Mouse (Mus musculus): ENCODE measurements around the gene Kit.

DNA sequence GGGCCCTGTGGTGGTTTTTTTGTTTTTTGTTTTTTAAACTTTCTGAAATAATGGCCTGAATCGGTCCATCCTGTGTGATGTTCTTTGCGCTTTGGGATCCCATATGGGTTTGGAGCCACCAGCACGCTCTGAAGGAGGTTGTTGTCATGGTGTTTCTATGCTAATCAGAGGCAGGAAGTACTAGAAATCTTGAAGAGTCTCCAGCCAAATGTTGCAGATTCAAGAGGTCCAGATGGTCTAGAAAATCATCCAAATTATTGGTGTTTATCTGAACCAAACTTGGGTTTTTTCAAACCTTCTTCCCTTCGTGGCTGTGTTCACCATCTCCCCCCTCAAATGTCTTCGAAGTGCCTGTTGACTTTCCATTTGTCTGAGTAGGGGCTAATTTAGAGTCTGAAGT, 72.3 kb downstream of the Kit start:
- TF ChIP-seq CTCF (IDR thresholded peaks at IDR 0.05; ENCODE audit: borderline replicate concordance, control insufficient read depth, extremely low read depth, insufficient read depth, low read length, poor library complexity) (no peak), POLR2A (IDR thresholded peaks at IDR 0.05; ENCODE audit: control insufficient read depth, extremely low read depth, insufficient read depth, low read length, poor library complexity) (no peak)

Measured in thymus, adult 2 months (tissue).